Mouse (Mus musculus): ENCODE measurements around the gene Isl1. TPM values are rescaled to one million over a fixed set of nuclear protein-coding genes. Genes with fewer than 3 reads are reported as not detected.

Gene Isl1
- polyA plus RNA-seq, 1 experiment = 9.6 TPM

- Histone ChIP-seq H3K27me3 (ENCODE audit: control insufficient read depth, insufficient read depth, low read length) (no peaks in the 10 kb centered on the region), H3K36me3 (ENCODE audit: control insufficient read depth, insufficient read depth, low read length) (no peaks in the 10 kb centered on the region), H3K4me1 (replicated peaks; ENCODE audit: control insufficient read depth, insufficient read depth, low read length) (no peaks in the 10 kb centered on the region), H3K4me3 (ENCODE audit: control insufficient read depth, insufficient read depth, low read length) (no peak overlapping the region), H3K27ac (ENCODE audit: control insufficient read depth, insufficient read depth, low read length) (no peak overlapping the region)
- no peak for DNase-seq
- TF ChIP-seq POLR2A (IDR thresholded peaks at IDR 0.05; ENCODE audit: control insufficient read depth, extremely low read depth, insufficient read depth, low read length, poor library complexity) (no peak), CTCF (IDR thresholded peaks at IDR 0.05; ENCODE audit: borderline replicate concordance, control insufficient read depth, extremely low read depth, insufficient read depth, low read length, poor library complexity) (no peak)
- WGBS = 6% methylated on average over 33 of the region's 33 CpGs
Observed at GRCm38 (mm10) chr13:116297048-116297811, 12.3 kb downstream of the Isl1 start.

GRCm38 (mm10) chr13:116295401-116295800 lies 14.1 kb downstream of the Isl1 start:
- DNase-seq = no peak
- no peak overlapping the region for H3K27ac ChIP-seq (ENCODE audit: control insufficient read depth, insufficient read depth, low read length)
- H3K36me3 ChIP-seq (ENCODE audit: control insufficient read depth, insufficient read depth, low read length) = no peaks in the 10 kb centered on the region
- 64% methylated on average over 4 of the region's 4 CpGs for WGBS
- H3K4me1 ChIP-seq (replicated peaks; ENCODE audit: control insufficient read depth, insufficient read depth, low read length) = no peaks in the 10 kb centered on the region
- no peak for TF ChIP-seq POLR2A (IDR thresholded peaks at IDR 0.05; ENCODE audit: control insufficient read depth, extremely low read depth, insufficient read depth, low read length, poor library complexity)
- H3K27me3 ChIP-seq (ENCODE audit: control insufficient read depth, insufficient read depth, low read length) = no peaks in the 10 kb centered on the region
- H3K4me3 ChIP-seq (ENCODE audit: control insufficient read depth, insufficient read depth, low read length) = no peak overlapping the region

- no peaks in the 10 kb centered on the region for H3K4me1 ChIP-seq (replicated peaks; ENCODE audit: control insufficient read depth, insufficient read depth, low read length)
- no peak for TF ChIP-seq CTCF (IDR thresholded peaks at IDR 0.05; ENCODE audit: borderline replicate concordance, control insufficient read depth, extremely low read depth, insufficient read depth, low read length, poor library complexity)
- no peak for TF ChIP-seq POLR2A (IDR thresholded peaks at IDR 0.05; ENCODE audit: control insufficient read depth, extremely low read depth, insufficient read depth, low read length, poor library complexity)
- H3K4me3 ChIP-seq (ENCODE audit: control insufficient read depth, insufficient read depth, low read length) = no peak overlapping the region
- DNase-seq = no peak
- no peaks in the 10 kb centered on the region for H3K36me3 ChIP-seq (ENCODE audit: control insufficient read depth, insufficient read depth, low read length)
- no peak overlapping the region for H3K27ac ChIP-seq (ENCODE audit: control insufficient read depth, insufficient read depth, low read length)
- WGBS = 49% methylated on average over 6 of the region's 6 CpGs
- no peaks in the 10 kb centered on the region for H3K27me3 ChIP-seq (ENCODE audit: control insufficient read depth, insufficient read depth, low read length)
Observed at GRCm38 (mm10) chr13:116294734-116295133, 14.8 kb downstream of the Isl1 start.

- Histone ChIP-seq H3K4me3 (ENCODE audit: control insufficient read depth, insufficient read depth, low read length) (no peak overlapping the region), H3K27me3 (ENCODE audit: control insufficient read depth, insufficient read depth, low read length) (no peaks in the 10 kb centered on the region), H3K4me1 (replicated peaks; ENCODE audit: control insufficient read depth, insufficient read depth, low read length) (no peaks in the 10 kb centered on the region), H3K36me3 (ENCODE audit: control insufficient read depth, insufficient read depth, low read length) (no peaks in the 10 kb centered on the region), H3K27ac (ENCODE audit: control insufficient read depth, insufficient read depth, low read length) (no peak overlapping the region)
- TF ChIP-seq POLR2A (IDR thresholded peaks at IDR 0.05; ENCODE audit: control insufficient read depth, extremely low read depth, insufficient read depth, low read length, poor library complexity) = no peak
- no peak for TF ChIP-seq CTCF (IDR thresholded peaks at IDR 0.05; ENCODE audit: borderline replicate concordance, control insufficient read depth, extremely low read depth, insufficient read depth, low read length, poor library complexity)
- no peak for DNase-seq
- 4% methylated on average over 11 of the region's 11 CpGs for WGBS
Observed at GRCm38 (mm10) chr13:116294151-116294461, 15.4 kb downstream of the Isl1 start.

GRCm38 (mm10) chr13:116293301-116294150 lies 16.0 kb downstream of the Isl1 start:
- WGBS = 19% methylated on average over 27 of the region's 27 CpGs

GRCm38 (mm10) chr13:116289655-116290054 lies 19.8 kb downstream of the Isl1 start:
- 92% methylated on average over 1 of the region's 1 CpGs for WGBS
- no peak for TF ChIP-seq POLR2A (IDR thresholded peaks at IDR 0.05; ENCODE audit: control insufficient read depth, extremely low read depth, insufficient read depth, low read length, poor library complexity)
- TF ChIP-seq CTCF (IDR thresholded peaks at IDR 0.05; ENCODE audit: borderline replicate concordance, control insufficient read depth, extremely low read depth, insufficient read depth, low read length, poor library complexity) = no peak
- H3K4me3 ChIP-seq (ENCODE audit: control insufficient read depth, insufficient read depth, low read length) = no peak overlapping the region
- H3K27me3 ChIP-seq (ENCODE audit: control insufficient read depth, insufficient read depth, low read length) = no peaks in the 10 kb centered on the region
- no peak for DNase-seq
- no peak overlapping the region for H3K27ac ChIP-seq (ENCODE audit: control insufficient read depth, insufficient read depth, low read length)
- H3K4me1 ChIP-seq (replicated peaks; ENCODE audit: control insufficient read depth, insufficient read depth, low read length) = no peaks in the 10 kb centered on the region
- H3K36me3 ChIP-seq (ENCODE audit: control insufficient read depth, insufficient read depth, low read length) = no peaks in the 10 kb centered on the region

More at GRCm38 (mm10) chr13:116293301-116294150, 16.0 kb downstream of the Isl1 start:
- Histone ChIP-seq H3K4me1 (replicated peaks; ENCODE audit: control insufficient read depth, insufficient read depth, low read length) (no peaks in the 10 kb centered on the region), H3K27ac (ENCODE audit: control insufficient read depth, insufficient read depth, low read length) (no peak overlapping the region), H3K4me3 (ENCODE audit: control insufficient read depth, insufficient read depth, low read length) (no peak overlapping the region), H3K27me3 (ENCODE audit: control insufficient read depth, insufficient read depth, low read length) (no peaks in the 10 kb centered on the region), H3K36me3 (ENCODE audit: control insufficient read depth, insufficient read depth, low read length) (no peaks in the 10 kb centered on the region)
- no peak for DNase-seq
- TF ChIP-seq CTCF (IDR thresholded peaks at IDR 0.05; ENCODE audit: borderline replicate concordance, control insufficient read depth, extremely low read depth, insufficient read depth, low read length, poor library complexity) (no peak), POLR2A (IDR thresholded peaks at IDR 0.05; ENCODE audit: control insufficient read depth, extremely low read depth, insufficient read depth, low read length, poor library complexity) (no peak)

All from thymus, adult 2 months (tissue).